Mouse (Mus musculus) layer of hippocampus, postnatal 25 days (tissue): Measurements from ENCODE around the gene Slc22a18. TPM values are rescaled to one million over a fixed set of nuclear protein-coding genes. Genes with fewer than 3 reads are reported as not detected.
"Not testable (repeated sequence)": the region's sequence is repeated elsewhere in the genome, so short reads cannot be mapped to it uniquely, and the experiment has no call there.

Experiments used
- DNase-seq, 2 experiments: peaks; one replicate each; pipeline ENCODE4 v3.0.0; 2022; ENCODE audit warnings: mixed read lengths in 2 of 2, low spot score in 1 of 2; ENCODE audit errors: extremely low spot score in 1 of 2
- total RNA-seq, 2 experiments: library from RNA; stranded (reverse); gene quantifications; 2 replicates each; pipeline ENCODE4 v1.2.3; 2021

Slc22a18 gene
- total RNA-seq, 2 experiments from 2014 or later, result 0.20 TPM; not detected in 1

- peak; percentile 19 to 33 for DNase-seq
Observed at GRCm38 (mm10) chr7:143501643-143502417, 28.3 kb downstream of the Slc22a18 start.

- no peak for DNase-seq
Observed at GRCm38 (mm10) chr7:143502418-143503200, 29.1 kb downstream of the Slc22a18 start, which contains the start of gene Phlda2. Gene Phlda2, minus strand, starts transcription at chr7:143503150.

GRCm38 (mm10) chr7:143503926-143504325 is 30.4 kb downstream of the Slc22a18 start:
- DNase-seq, result no peak

- no peak for DNase-seq
Observed at GRCm38 (mm10) chr7:143505411-143505810, 31.9 kb downstream of the Slc22a18 start.

- peak; percentile 59 to 81 for DNase-seq
Observed at GRCm38 (mm10) chr7:143505823-143506222, 32.3 kb downstream of the Slc22a18 start.

GRCm38 (mm10) chr7:143506271-143506670 is 32.7 kb downstream of the Slc22a18 start:
- no peak for DNase-seq

- peak in 1 of 2 experiments; percentile 59 for DNase-seq
Observed at GRCm38 (mm10) chr7:143506675-143507074, 33.1 kb downstream of the Slc22a18 start.

- no peak for DNase-seq
Observed at GRCm38 (mm10) chr7:143509566-143509965, 36.0 kb downstream of the Slc22a18 start.

GRCm38 (mm10) chr7:143510593-143511334 is 37.2 kb downstream of the Slc22a18 start:
- no peak for DNase-seq

GRCm38 (mm10) chr7:143511335-143511712 is 37.8 kb downstream of the Slc22a18 start:
- DNase-seq, result no peak

- DNase-seq, result no peak
Observed at GRCm38 (mm10) chr7:143513763-143514415, 40.4 kb downstream of the Slc22a18 start.

- DNase-seq, result no peak
Observed at GRCm38 (mm10) chr7:143514416-143514768, 40.9 kb downstream of the Slc22a18 start.

GRCm38 (mm10) chr7:143519333-143519732 is 45.8 kb downstream of the Slc22a18 start:
- no peak for DNase-seq

- DNase-seq, result no peak
Observed at GRCm38 (mm10) chr7:143532410-143532809, 58.9 kb downstream of the Slc22a18 start.

- DNase-seq, result no peak
Observed at GRCm38 (mm10) chr7:143533284-143533683, 59.7 kb downstream of the Slc22a18 start.

- DNase-seq, result no peak
Observed at GRCm38 (mm10) chr7:143536251-143536650, 62.7 kb downstream of the Slc22a18 start.

- DNase-seq, result not testable (repeated sequence)
Observed at GRCm38 (mm10) chr7:143538229-143538628, 64.7 kb downstream of the Slc22a18 start.

- no peak for DNase-seq
Observed at GRCm38 (mm10) chr7:143538671-143539070, 65.1 kb downstream of the Slc22a18 start.

GRCm38 (mm10) chr7:143544368-143544767 is 70.8 kb downstream of the Slc22a18 start:
- peak in 1 of 2 experiments; percentile 37 for DNase-seq

GRCm38 (mm10) chr7:143546554-143546953 is 73.0 kb downstream of the Slc22a18 start:
- no peak for DNase-seq
